Mouse (Mus musculus) kidney, adult 2 months (tissue): ENCODE results near the gene Casq2.

ENCODE experiments used
- CTCF ChIP-seq: fragments of 200-500 bp; conservative IDR thresholded peaks from 2 replicates; pipeline ENCODE4 v1.5.1; 2011; ENCODE audit warnings: low read depth, mild to moderate bottlenecking, control low read depth, low read length, moderate library complexity, mixed read lengths; ENCODE audit not compliant: insufficient read depth, insufficient read length
- POLR2A ChIP-seq: fragments of 200-500 bp; IDR thresholded peaks from one replicate; pipeline ENCODE4 v1.6.1; 2011; ENCODE audit warnings: low read depth, low read length, control low read depth

GRCm38 (mm10) chr3:102141451-102141850, 55.2 kb downstream of the Casq2 start:
- TF ChIP-seq POLR2A, result no peak
- no peak for TF ChIP-seq CTCF
